Mouse (Mus musculus) ovary, adult 2 months (tissue): Measurements from ENCODE around the gene Khnyn. TPM values are rescaled to one million over a fixed set of nuclear protein-coding genes. Genes with fewer than 3 reads are reported as not detected.

ENCODE experiments used
- polyA plus RNA-seq: library from polyadenylated mRNA; depleted of rRNA; stranded (reverse); fragments of >200 nt; gene quantifications from 2 replicates; pipeline ENCODE4 v1.2.3, GENCODE M21; 2012; rRNA removed

The Khnyn gene
- polyA plus RNA-seq = 21.0 and 21.5 TPM in 2 replicates

DNA sequence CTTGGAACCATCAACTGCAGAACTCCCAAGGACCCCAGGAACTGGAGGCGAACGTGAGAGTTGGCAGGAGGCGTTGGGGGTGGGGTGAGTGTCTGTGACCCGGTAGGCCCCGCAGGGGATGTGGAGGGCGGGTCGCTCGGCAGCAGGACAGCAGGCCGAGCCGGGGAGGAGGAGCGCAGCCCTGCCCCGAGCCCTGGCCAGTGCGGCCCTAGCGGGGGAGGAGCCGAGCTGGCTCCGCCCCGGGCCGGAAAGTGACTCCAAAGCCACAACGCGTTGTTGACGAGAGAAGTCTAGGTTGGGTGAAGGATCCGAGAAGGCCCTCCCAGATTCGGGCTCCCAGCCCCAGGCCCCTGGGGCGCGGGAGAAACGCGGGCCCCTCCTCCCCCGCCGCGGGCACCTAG is at the start of gene Khnyn:
TSS of gene Khnyn (plus strand) at position 235 of the 401 bp plus-strand sequence.

GRCm38 (mm10) chr14:55853621-55854285 is 31.0 kb upstream of the Khnyn start, which contains the start of gene Nynrin:
TSS of gene Nynrin (plus strand) at chr14:55854010.

GRCm38 (mm10) chr14:55884166-55884565 is 581 bp upstream of the Khnyn start, which contains the start of gene Cbln3:
TSS of gene Cbln3 (minus strand) at chr14:55884392.

GRCm38 (mm10) chr14:55899701-55900413 is 15.1 kb downstream of the Khnyn start, which contains the start of gene Sdr39u1:
TSS of gene Sdr39u1 (minus strand) at chr14:55900293.

GRCm38 (mm10) chr14:55944575-55944974 is 59.8 kb downstream of the Khnyn start, which contains the start of gene Cma1:
TSS of gene Cma1 (minus strand) at chr14:55944675.

Other genes with a start within 250 kb of the Khnyn start
- gene Ipo4, start 249.0 kb upstream of the Khnyn start, polyA plus RNA-seq = 164 and 192 TPM in 2 replicates
- gene Gm49378, start 247.1 kb upstream of the Khnyn start, polyA plus RNA-seq = 26.7 and 33.9 TPM in 2 replicates
- gene Tm9sf1, start 241.1 kb upstream of the Khnyn start, polyA plus RNA-seq = 122 and 137 TPM in 2 replicates
- 0.90 and 1.4 TPM in 2 replicates for gene Tssk4, start 234.8 kb upstream of the Khnyn start, polyA plus RNA-seq
- 16.1 and 21.4 TPM in 2 replicates for gene Mdp1, start 224.4 kb upstream of the Khnyn start, polyA plus RNA-seq
- 13.6 and 17.9 TPM in 2 replicates for gene Gmpr2, start 213.0 kb upstream of the Khnyn start, polyA plus RNA-seq
- gene Nedd8, start 212.8 kb upstream of the Khnyn start, polyA plus RNA-seq = 199 and 293 TPM in 2 replicates
- gene Tinf2, start 203.1 kb upstream of the Khnyn start, polyA plus RNA-seq = 10.7 and 14.9 TPM in 2 replicates
- gene Tgm1, start 171.0 kb upstream of the Khnyn start, polyA plus RNA-seq = 1.5 and 1.9 TPM in 2 replicates
- gene Rabggta, start 162.7 kb upstream of the Khnyn start, polyA plus RNA-seq = 47.9 and 58.1 TPM in 2 replicates
- 42.0 and 65.0 TPM in 2 replicates for gene Dhrs1, start 139.3 kb upstream of the Khnyn start, polyA plus RNA-seq
- gene Nop9, start 139.3 kb upstream of the Khnyn start, polyA plus RNA-seq = 14.0 and 19.1 TPM in 2 replicates
- gene Cideb, start 126.5 kb upstream of the Khnyn start, polyA plus RNA-seq = 1.9 TPM in 2 replicates
- 0.84 and 1.5 TPM in 2 replicates for gene Ltb4r2, start 123.5 kb upstream of the Khnyn start, polyA plus RNA-seq
- gene Ltb4r1, start 119.0 kb upstream of the Khnyn start, polyA plus RNA-seq = 2.2 and 2.8 TPM in 2 replicates
- 16.8 and 28.3 TPM in 2 replicates for gene Adcy4, start 100.9 kb upstream of the Khnyn start, polyA plus RNA-seq
- gene Ripk3, start 96.1 kb upstream of the Khnyn start, polyA plus RNA-seq = 9.8 and 12.0 TPM in 2 replicates
- gene Nfatc4, start 61.8 kb upstream of the Khnyn start, polyA plus RNA-seq = 48.6 and 49.5 TPM in 2 replicates
- gene Nynrin, start 30.9 kb upstream of the Khnyn start, polyA plus RNA-seq = 16.1 and 17.4 TPM in 2 replicates
- 0.63 and 0.67 TPM in 2 replicates for gene Cbln3, start 555 bp upstream of the Khnyn start, polyA plus RNA-seq
- 44.7 and 46.6 TPM in 2 replicates for gene Sdr39u1, start 15.3 kb downstream of the Khnyn start, polyA plus RNA-seq
- gene Cma1, start 59.7 kb downstream of the Khnyn start, polyA plus RNA-seq = 2.2 and 2.7 TPM in 2 replicates
- gene Cma2, start 66.0 kb downstream of the Khnyn start, polyA plus RNA-seq = not detected in 2 replicates
- not detected in 2 replicates for gene Mcpt1, start 133.0 kb downstream of the Khnyn start, polyA plus RNA-seq
- gene Mcpt9, start 145.5 kb downstream of the Khnyn start, polyA plus RNA-seq = not detected in 2 replicates
- not detected in 2 replicates for gene Mcpt2, start 157.1 kb downstream of the Khnyn start, polyA plus RNA-seq
- 1.9 and 2.0 TPM in 2 replicates for gene Mcpt4, start 177.4 kb downstream of the Khnyn start, polyA plus RNA-seq
- gene Mcpt8, start 200.3 kb downstream of the Khnyn start, polyA plus RNA-seq = not detected in 2 replicates
- gene Ctsg, start 217.6 kb downstream of the Khnyn start, polyA plus RNA-seq = not detected in 2 replicates
- not detected in 2 replicates for gene Gzme, start 235.7 kb downstream of the Khnyn start, polyA plus RNA-seq
- gene Gzmd, start 247.7 kb downstream of the Khnyn start, polyA plus RNA-seq = not detected in 2 replicates